Mouse (Mus musculus): ENCODE results near the gene Sh3bp1. TPM values are rescaled to one million over a fixed set of nuclear protein-coding genes. Genes with fewer than 3 reads are reported as not detected.

Sh3bp1 gene
- total RNA-seq (2023; ENCODE audit: inconsistent age): 56.8 to 72.2 TPM (median 66.0 TPM) in 4 replicates

GRCm38 (mm10) chr15:78899740-78900584 is at the start of gene Sh3bp1:
Sh3bp1 (plus strand) TSS chr15:78899768.

GRCm38 (mm10) chr15:78855303-78855965 is 44.1 kb upstream of the Sh3bp1 start, which contains the start of gene Lgals2:
Lgals2 (minus strand) TSS chr15:78855529.

GRCm38 (mm10) chr15:78876991-78877809 is 22.4 kb upstream of the Sh3bp1 start, which contains the start of gene Gga1:
Gga1 (plus strand) TSS chr15:78877190.

GRCm38 (mm10) chr15:78899409-78899739 is 194 bp upstream of the Sh3bp1 start, which contains the start of gene Gm49510:
Gm49510 (plus strand) TSS chr15:78899667.

GRCm38 (mm10) chr15:78913632-78914090 is 14.1 kb downstream of the Sh3bp1 start, which contains the start of gene Pdxp:
Pdxp (plus strand) TSS chr15:78913919.

GRCm38 (mm10) chr15:78926021-78926919 is 26.7 kb downstream of the Sh3bp1 start, which contains the start of gene Lgals1:
Lgals1 (plus strand) TSS chr15:78926725.

GRCm38 (mm10) chr15:78934784-78935320 is 35.3 kb downstream of the Sh3bp1 start, which contains the start of gene Nol12:
Nol12 (plus strand) TSS chr15:78934933.

GRCm38 (mm10) chr15:78947657-78948056 is 48.1 kb downstream of the Sh3bp1 start, which contains the start of gene Triobp:
Triobp (plus strand) TSS chr15:78947724.

Other genes with a start within 250 kb of the Sh3bp1 start
- 0.27 TPM in 1 of 4 replicates, not detected in the others for gene Elfn2, start 181.0 kb upstream of the Sh3bp1 start, total RNA-seq (2023; ENCODE audit: inconsistent age)
- gene Mfng, start 126.3 kb upstream of the Sh3bp1 start, total RNA-seq (2023; ENCODE audit: inconsistent age): 68.2 to 81.4 TPM (median 78.0 TPM) in 4 replicates
- 0.10 to 0.72 TPM (median 0.27 TPM) in 4 replicates for gene Card10, start 96.7 kb upstream of the Sh3bp1 start, total RNA-seq (2023; ENCODE audit: inconsistent age)
- gene Cdc42ep1, start 57.1 kb upstream of the Sh3bp1 start, total RNA-seq (2023; ENCODE audit: inconsistent age): not detected in 4 replicates
- gene Lgals2, start 44.2 kb upstream of the Sh3bp1 start, total RNA-seq (2023; ENCODE audit: inconsistent age): not detected in 4 replicates
- gene Gga1, start 22.6 kb upstream of the Sh3bp1 start, total RNA-seq (2023; ENCODE audit: inconsistent age): 69.9 to 78.8 TPM (median 71.3 TPM) in 4 replicates
- gene Gm49510, start 101 bp upstream of the Sh3bp1 start, total RNA-seq (2023; ENCODE audit: inconsistent age): 1.1 TPM in 1 of 4 replicates, not detected in the others
- 6.8 to 9.7 TPM (median 8.1 TPM) in 4 replicates for gene Pdxp, start 14.2 kb downstream of the Sh3bp1 start, total RNA-seq (2023; ENCODE audit: inconsistent age)
- gene Lgals1, start 27.0 kb downstream of the Sh3bp1 start, total RNA-seq (2023; ENCODE audit: inconsistent age): 7.4 to 12.6 TPM (median 9.3 TPM) in 4 replicates
- gene Nol12, start 35.2 kb downstream of the Sh3bp1 start, total RNA-seq (2023; ENCODE audit: inconsistent age): 40.6 to 43.4 TPM (median 42.8 TPM) in 4 replicates
- 42.1 to 60.9 TPM (median 51.6 TPM) in 4 replicates for gene Triobp, start 48.0 kb downstream of the Sh3bp1 start, total RNA-seq (2023; ENCODE audit: inconsistent age)
- 3.1 to 4.6 TPM (median 4.0 TPM) in 4 replicates for gene H1f0, start 128.7 kb downstream of the Sh3bp1 start, total RNA-seq (2023; ENCODE audit: inconsistent age)
- not detected in 4 replicates for gene Galr3, start 142.1 kb downstream of the Sh3bp1 start, total RNA-seq (2023; ENCODE audit: inconsistent age)
- gene Ankrd54, start 163.1 kb downstream of the Sh3bp1 start, total RNA-seq (2023; ENCODE audit: inconsistent age): 35.0 to 38.0 TPM (median 36.9 TPM) in 4 replicates
- 103 to 114 TPM (median 111 TPM) in 4 replicates for gene Eif3l, start 175.4 kb downstream of the Sh3bp1 start, total RNA-seq (2023; ENCODE audit: inconsistent age)
- gene Micall1, start 209.1 kb downstream of the Sh3bp1 start, total RNA-seq (2023; ENCODE audit: inconsistent age): 42.4 to 47.6 TPM (median 45.1 TPM) in 4 replicates
- 47.1 to 58.7 TPM (median 53.7 TPM) in 4 replicates for gene Polr2f, start 241.2 kb downstream of the Sh3bp1 start, total RNA-seq (2023; ENCODE audit: inconsistent age)
- not detected in 4 replicates for gene 1700088E04Rik, start 241.5 kb downstream of the Sh3bp1 start, total RNA-seq (2023; ENCODE audit: inconsistent age)

All from B cell, adult (primary cell).